Mouse (Mus musculus) limb, embryonic 10.5 days (tissue): ENCODE data around the gene Rnase13. TPM values are rescaled to one million over a fixed set of nuclear protein-coding genes. Genes with fewer than 3 reads are reported as not detected.
A peak's percentile ranks its signal among the peaks of the same experiment; 100 is the strongest.

Experiments
- DNase-seq: peaks from one replicate; pipeline ENCODE4 v3.0.0-alpha.2; 2017; ENCODE audit warnings: low spot score
- H3K27ac ChIP-seq: fragments of 300-500 bp; sonication (generic); 2 replicates; pipeline ENCODE4 v1.5.1; 2016; ENCODE audit warnings: mild to moderate bottlenecking
- H3K27me3 ChIP-seq: fragments of 300-500 bp; sonication (generic); 2 replicates; pipeline ENCODE4 v1.6.1; 2016; ENCODE audit warnings: low read depth, mild to moderate bottlenecking; ENCODE audit not compliant: poor library complexity, severe bottlenecking
- H3K36me3 ChIP-seq: fragments of 300-500 bp; sonication (generic); 2 replicates; pipeline ENCODE4 v1.6.1; 2016; ENCODE audit warnings: mild to moderate bottlenecking, moderate library complexity
- H3K4me1 ChIP-seq: fragments of 300-500 bp; sonication (generic); 2 replicates; pipeline ENCODE4 v1.6.1; 2016
- H3K4me3 ChIP-seq: fragments of 300-500 bp; sonication (generic); 2 replicates; pipeline ENCODE4 v1.5.1; 2016; ENCODE audit warnings: mild to moderate bottlenecking, moderate library complexity
- H3K9me3 ChIP-seq: fragments of 300-500 bp; sonication (generic); replicated peaks from 2 replicates; pipeline ENCODE4 v1.6.1; 2016; ENCODE audit warnings: mild to moderate bottlenecking
- WGBS: fragments of 180-500 bp; shearing (Covaris S2); methylation state at CpG from one replicate; pipeline ENCODE4 v1.1.7; 2016; 5-methylcytosine and 5-hydroxymethylcytosine counted together
- polyA plus RNA-seq: library from polyadenylated mRNA; unstranded; fragments of >200 nt; fragmentation: Nextera tagmentation; extraction: Ambion mirVana; gene quantifications from 2 replicates; pipeline ENCODE4 v1.2.1, GENCODE M21; 2016

The Rnase13 gene
- polyA plus RNA-seq, 1 experiment from 2014 or later: not detected

GRCm38 (mm10) chr14:51904706-51905105 is 17.9 kb downstream of the Rnase13 start:
- Histone ChIP-seq H3K27ac (no peak overlapping the region), H3K9me3 (no peaks in the 10 kb centered on the region), H3K4me1 (no peaks in the 10 kb centered on the region), H3K4me3 (no peak overlapping the region), H3K36me3 (no peaks in the 10 kb centered on the region), H3K27me3 (no peaks in the 10 kb centered on the region)
- WGBS: 79% methylated on average over 7 of the region's 7 CpGs
- DNase-seq: no peak

GRCm38 (mm10) chr14:51903782-51904181 is 18.8 kb downstream of the Rnase13 start:
- no peak overlapping the region for H3K4me3 ChIP-seq
- 85% methylated on average over 9 of the region's 9 CpGs for WGBS
- no peaks in the 10 kb centered on the region for H3K36me3 ChIP-seq
- no peak for DNase-seq
- no peaks in the 10 kb centered on the region for H3K9me3 ChIP-seq
- H3K27ac ChIP-seq: no peak overlapping the region
- no peaks in the 10 kb centered on the region for H3K27me3 ChIP-seq
- no peaks in the 10 kb centered on the region for H3K4me1 ChIP-seq

- 62% methylated on average over 9 of the region's 9 CpGs for WGBS
- Histone ChIP-seq H3K4me1 (0 out of 2 replicates have a peak, but pooled peaks cover 3% of the 10 kb centered on the region), H3K27ac (no peak overlapping the region), H3K36me3 (no peaks in the 10 kb centered on the region), H3K9me3 (no peaks in the 10 kb centered on the region), H3K27me3 (no peaks in the 10 kb centered on the region), H3K4me3 (no peak overlapping the region)
- DNase-seq: peak; percentile 90
Measured at GRCm38 (mm10) chr14:51902806-51903710, 19.5 kb downstream of the Rnase13 start.

GRCm38 (mm10) chr14:51899351-51899750 is 23.2 kb downstream of the Rnase13 start:
- 93% methylated on average over 1 of the region's 1 CpGs for WGBS
- no peak for DNase-seq
- Histone ChIP-seq H3K4me3 (no peak overlapping the region), H3K27ac (no peak overlapping the region), H3K27me3 (peaks cover 8% of the 10 kb centered on the region; the same call in 1 of the 2 replicates), H3K9me3 (no peaks in the 10 kb centered on the region), H3K4me1 (0 out of 2 replicates have a peak, but pooled peaks cover 3% of the 10 kb centered on the region), H3K36me3 (no peaks in the 10 kb centered on the region)

- 88% methylated on average over 8 of the region's 8 CpGs for WGBS
- Histone ChIP-seq H3K4me1 (0 out of 2 replicates have a peak, but pooled peaks cover 8% of the 10 kb centered on the region), H3K27me3 (peaks cover 8% of the 10 kb centered on the region; the same call in 1 of the 2 replicates), H3K9me3 (no peaks in the 10 kb centered on the region), H3K36me3 (peaks cover 9% of the 10 kb centered on the region), H3K27ac (no peak overlapping the region), H3K4me3 (no peak overlapping the region)
- no peak for DNase-seq
Measured at GRCm38 (mm10) chr14:51896539-51897170, 25.9 kb downstream of the Rnase13 start.

- Histone ChIP-seq H3K27ac (no peak overlapping the region), H3K27me3 (peaks cover 8% of the 10 kb centered on the region; the same call in 1 of the 2 replicates), H3K4me3 (no peak overlapping the region), H3K9me3 (no peaks in the 10 kb centered on the region), H3K4me1 (0 out of 2 replicates have a peak, but pooled peaks cover 8% of the 10 kb centered on the region), H3K36me3 (peaks cover 16% of the 10 kb centered on the region)
- DNase-seq: no peak
- 80% methylated on average over 6 of the region's 6 CpGs for WGBS
Measured at GRCm38 (mm10) chr14:51896019-51896418, 26.6 kb downstream of the Rnase13 start.

- Histone ChIP-seq H3K27me3 (peaks cover 8% of the 10 kb centered on the region; the same call in 1 of the 2 replicates), H3K9me3 (no peaks in the 10 kb centered on the region), H3K36me3 (peaks cover 25% of the 10 kb centered on the region), H3K27ac (no peak overlapping the region), H3K4me3 (no peak overlapping the region), H3K4me1 (0 out of 2 replicates have a peak, but pooled peaks cover 8% of the 10 kb centered on the region)
- DNase-seq: no peak
- 81% methylated on average over 14 of the region's 14 CpGs for WGBS
Measured at GRCm38 (mm10) chr14:51895071-51895470, 27.5 kb downstream of the Rnase13 start.

GRCm38 (mm10) chr14:51893809-51894208 is 28.8 kb downstream of the Rnase13 start:
- WGBS: 41% methylated on average over 3 of the region's 3 CpGs
- Histone ChIP-seq H3K36me3 (peaks cover 38% of the 10 kb centered on the region), H3K4me1 (0 out of 2 replicates have a peak, but pooled peaks cover 8% of the 10 kb centered on the region), H3K27ac (no peak overlapping the region), H3K27me3 (peaks cover 8% of the 10 kb centered on the region; the same call in 1 of the 2 replicates), H3K9me3 (no peaks in the 10 kb centered on the region), H3K4me3 (no peak overlapping the region)
- no peak for DNase-seq

- Histone ChIP-seq H3K27me3 (peaks cover 8% of the 10 kb centered on the region; the same call in 1 of the 2 replicates), H3K4me3 (no peak overlapping the region), H3K27ac (no peak overlapping the region), H3K4me1 (0 out of 2 replicates have a peak, but pooled peaks cover 5% of the 10 kb centered on the region), H3K9me3 (no peaks in the 10 kb centered on the region), H3K36me3 (peaks cover 44% of the 10 kb centered on the region)
- DNase-seq: no peak
- WGBS: 21% methylated on average over 10 of the region's 10 CpGs
Measured at GRCm38 (mm10) chr14:51893094-51893794, 29.3 kb downstream of the Rnase13 start.

- Histone ChIP-seq H3K9me3 (no peaks in the 10 kb centered on the region), H3K36me3 (peaks cover 52% of the 10 kb centered on the region), H3K4me1 (0 out of 2 replicates have a peak, but pooled peaks cover 5% of the 10 kb centered on the region), H3K27ac (no peak within 1 kb of the TSS), H3K4me3 (no peak within 1 kb of the TSS), H3K27me3 (peaks cover 8% of the 10 kb centered on the region; the same call in 1 of the 2 replicates)
- no peak for DNase-seq
- 90% methylated on average over 9 of the region's 9 CpGs for whole genome bisulfite sequencing
Measured at GRCm38 (mm10) chr14:51892191-51892939, 30.2 kb downstream of the Rnase13 start, which contains the start of gene Slc39a2. TSS of gene Slc39a2 (plus strand) at chr14:51892889.

- DNase-seq: no peak
- Histone ChIP-seq H3K4me3 (no peak overlapping the region), H3K36me3 (peaks cover 63% of the 10 kb centered on the region), H3K27me3 (peaks cover 3% of the 10 kb centered on the region; the same call in 1 of the 2 replicates), H3K27ac (no peak overlapping the region), H3K4me1 (peaks cover 18% of the 10 kb centered on the region), H3K9me3 (no peaks in the 10 kb centered on the region)
- 91% methylated on average over 6 of the region's 6 CpGs for whole genome bisulfite sequencing
Measured at GRCm38 (mm10) chr14:51889833-51890232, 32.7 kb downstream of the Rnase13 start.

GRCm38 (mm10) chr14:51886051-51886450 is 36.5 kb downstream of the Rnase13 start:
- DNase-seq: no peak
- Histone ChIP-seq H3K36me3 (peaks cover 47% of the 10 kb centered on the region), H3K27ac (no peak overlapping the region), H3K9me3 (no peaks in the 10 kb centered on the region), H3K4me1 (peaks cover 13% of the 10 kb centered on the region), H3K4me3 (peak overlapping the region; percentile 72; the same call in 1 of the 2 replicates), H3K27me3 (no peaks in the 10 kb centered on the region)
- 73% methylated on average over 6 of the region's 6 CpGs for WGBS
